Mouse (Mus musculus) ES-E14 (cell line): Measurements from ENCODE around the gene Nr2e1.

Experiments used
- CHD2 ChIP-seq: IDR thresholded peaks from 2 replicates; pipeline ENCODE4 v1.6.1; 2014; ENCODE audit warnings: mild to moderate bottlenecking, low read depth, low read length, inconsistent platforms
- ZC3H11A ChIP-seq: IDR thresholded peaks from 2 replicates; pipeline ENCODE4 v1.6.1; 2012; ENCODE audit warnings: low read depth, mild to moderate bottlenecking, inconsistent platforms, low read length, borderline replicate concordance
- ZNF384 ChIP-seq: IDR thresholded peaks from 2 replicates; pipeline ENCODE4 v1.6.1; 2012; ENCODE audit warnings: low read depth, low read length, inconsistent platforms

GRCm38 (mm10) chr10:42631754-42632452, 48.5 kb upstream of the Nr2e1 start:
- TF ChIP-seq CHD2 (no peak), ZC3H11A (no peak), ZNF384 (no peak)
